Mouse (Mus musculus) macrophage (primary cell): ENCODE data around the gene Pard3. TPM values are rescaled to one million over a fixed set of nuclear protein-coding genes. Genes with fewer than 3 reads are reported as not detected.

Experiments
- H3K27ac ChIP-seq: fragments of 350-480 bp; formaldehyde crosslinking; 2 replicates; pipeline ENCODE4 v1.9.0; 2021
- H3K36me3 ChIP-seq: fragments of 350-480 bp; formaldehyde crosslinking; 2 replicates; pipeline ENCODE4 v1.9.0; 2021; ENCODE audit errors: inconsistent target
- H3K4me3 ChIP-seq: fragments of 350-480 bp; formaldehyde crosslinking; 2 replicates; pipeline ENCODE4 v1.9.0; 2021; ENCODE audit errors: inconsistent target
- H3K79me2 ChIP-seq: fragments of 350-480 bp; formaldehyde crosslinking; 2 replicates; pipeline ENCODE4 v1.9.0; 2021; ENCODE audit errors: inconsistent target
- whole genome bisulfite sequencing: methylation state at CpG from one replicate; pipeline ENCODE4 v1.1.7; 2026; ENCODE audit warnings: inconsistent platforms; ENCODE audit not compliant: missing documents; 5-methylcytosine and 5-hydroxymethylcytosine counted together
- polyA plus RNA-seq: library from polyadenylated mRNA; stranded (reverse); fragments of 250-400 nt; gene quantifications from 3 replicates; pipeline ENCODE4 v1.2.4, GENCODE M21; 2018; ENCODE audit warnings: inconsistent platforms

Pard3 gene
- polyA plus RNA-seq, 1 experiment from 2014 or later: not detected

DNA sequence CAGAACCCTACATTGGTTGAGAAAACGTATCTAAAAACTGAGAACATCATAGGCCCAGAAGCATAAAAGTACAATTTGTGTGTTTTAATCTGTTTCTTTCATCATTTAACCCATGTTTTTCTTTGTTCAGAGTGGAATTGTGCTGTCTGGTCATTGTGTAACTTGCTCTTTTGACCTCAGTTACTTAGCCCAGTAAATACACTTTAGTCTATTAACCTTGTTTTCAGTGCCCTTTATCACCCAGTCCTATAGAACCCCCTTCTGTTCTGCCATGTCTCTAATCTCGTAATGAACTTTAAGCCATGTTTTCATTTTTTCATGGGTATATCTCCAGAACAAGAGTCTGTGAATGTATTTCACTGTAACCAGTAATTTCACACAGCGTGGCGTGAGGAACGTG, 243.3 kb downstream of the Pard3 start:
- H3K79me2 ChIP-seq: no peaks in the 10 kb centered on the region
- H3K27ac ChIP-seq: no peak overlapping the region
- WGBS: 94% methylated on average over 5 of the region's 5 CpGs
- H3K36me3 ChIP-seq: no peaks in the 10 kb centered on the region
- H3K4me3 ChIP-seq: no peak overlapping the region

DNA sequence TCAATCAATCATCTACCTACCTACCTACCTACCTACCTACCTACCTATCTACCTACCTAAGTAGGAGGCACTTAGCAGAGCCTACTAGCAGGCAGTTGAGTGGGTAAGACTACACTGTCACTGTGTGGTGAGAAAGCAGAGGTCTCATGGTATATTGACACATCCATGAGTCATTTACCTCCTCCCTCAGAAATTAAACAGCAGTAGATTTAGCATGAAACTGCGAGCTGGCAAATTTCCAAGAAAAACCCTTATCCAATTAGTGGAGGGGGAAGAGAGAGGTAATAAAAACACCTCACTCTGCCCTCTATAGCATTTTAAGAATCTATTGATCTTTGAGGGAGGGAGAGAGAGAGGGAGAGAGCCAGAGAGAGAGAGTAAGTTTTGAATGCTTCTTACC, 245.7 kb downstream of the Pard3 start:
- Histone ChIP-seq H3K79me2 (no peaks in the 10 kb centered on the region), H3K27ac (no peak overlapping the region), H3K4me3 (no peak overlapping the region), H3K36me3 (no peaks in the 10 kb centered on the region)
- WGBS: 100% methylated on average over 1 of the region's 1 CpGs

DNA sequence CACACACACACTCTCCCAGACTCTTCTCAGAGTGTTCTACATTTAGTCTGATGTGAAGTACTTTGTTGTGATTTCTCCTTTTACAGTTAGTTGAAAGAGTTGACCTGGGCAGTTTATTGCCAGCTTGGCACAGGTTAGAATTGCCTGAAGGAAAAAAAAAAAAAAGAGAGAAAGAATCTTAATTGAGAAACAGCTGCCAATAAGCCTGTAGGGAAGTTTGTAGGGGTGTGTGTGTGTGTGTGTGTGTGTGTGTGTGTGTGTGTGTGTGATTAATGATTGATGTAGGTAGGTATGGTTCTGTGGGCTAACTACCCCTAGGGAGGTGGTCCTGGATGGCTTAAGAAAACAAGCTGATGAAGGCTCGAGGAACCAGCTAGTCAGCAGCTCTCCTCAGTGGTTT, 252.1 kb downstream of the Pard3 start:
- Histone ChIP-seq H3K4me3 (no peak overlapping the region), H3K27ac (no peak overlapping the region), H3K79me2 (no peaks in the 10 kb centered on the region), H3K36me3 (no peaks in the 10 kb centered on the region)
- WGBS: 9% methylated on average over 1 of the region's 1 CpGs

DNA sequence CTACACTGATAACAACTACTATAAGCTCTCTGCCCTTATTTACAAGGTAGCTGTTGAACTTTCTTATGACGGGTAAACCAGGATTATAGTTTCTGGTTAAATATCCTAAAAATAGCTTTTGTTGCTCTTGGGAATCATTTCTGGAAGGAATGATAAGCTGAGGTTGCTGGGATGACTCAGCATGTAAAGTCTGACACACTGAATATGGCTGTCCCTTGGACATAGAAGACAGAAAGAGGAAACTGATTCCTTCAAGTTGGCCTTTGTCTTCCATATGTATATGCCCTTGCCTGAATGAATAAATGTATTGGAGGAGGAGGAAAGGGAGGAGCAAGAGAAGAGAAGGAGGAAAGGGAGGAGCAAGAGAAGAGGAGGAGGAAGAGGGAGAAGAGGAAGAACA, 254.2 kb downstream of the Pard3 start:
- Histone ChIP-seq H3K36me3 (no peaks in the 10 kb centered on the region), H3K27ac (no peak overlapping the region), H3K4me3 (no peak overlapping the region), H3K79me2 (no peaks in the 10 kb centered on the region)
- WGBS: 50% methylated on average over 1 of the region's 1 CpGs

DNA sequence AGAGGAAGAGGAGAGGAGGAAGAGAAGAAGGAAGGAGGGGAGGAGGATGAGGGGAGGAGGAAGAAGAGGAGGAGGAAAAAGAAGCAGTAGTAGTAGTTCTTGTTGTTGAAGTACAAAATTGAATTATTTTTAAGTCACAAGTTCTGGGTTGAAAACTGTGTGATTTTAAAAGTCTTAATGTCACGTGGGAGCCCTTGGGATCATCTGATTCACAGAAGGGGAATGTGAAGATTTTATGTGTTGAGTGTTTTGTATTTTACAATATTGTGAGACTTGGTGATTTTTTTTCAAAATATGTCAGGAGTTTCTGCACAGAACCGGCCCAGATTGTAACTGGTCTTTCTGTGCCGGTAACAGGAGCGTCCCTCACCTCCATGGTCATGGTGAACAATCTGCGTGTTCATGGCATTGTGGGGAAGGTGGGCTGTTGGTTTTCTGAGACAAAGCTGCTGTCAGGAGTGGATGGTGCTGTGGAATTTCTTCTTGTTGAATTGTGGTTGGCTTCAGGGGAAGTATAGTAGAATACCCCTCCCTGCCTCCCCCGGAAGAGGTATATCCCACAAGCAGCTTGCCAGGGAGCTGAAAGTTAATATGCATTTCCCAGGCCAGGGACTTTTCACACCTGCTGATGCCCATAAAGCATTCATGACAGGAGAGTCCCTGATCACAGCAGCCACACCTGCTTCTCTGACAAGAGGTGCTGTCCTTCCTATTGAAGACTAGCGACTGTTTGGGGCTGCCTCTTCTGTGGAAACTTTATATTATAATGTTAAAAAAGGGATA, 254.9 kb downstream of the Pard3 start:
- Histone ChIP-seq H3K4me3 (no peak overlapping the region), H3K36me3 (no peaks in the 10 kb centered on the region), H3K27ac (no peak overlapping the region), H3K79me2 (no peaks in the 10 kb centered on the region)
- 19% methylated on average over 7 of the region's 7 CpGs for WGBS

DNA sequence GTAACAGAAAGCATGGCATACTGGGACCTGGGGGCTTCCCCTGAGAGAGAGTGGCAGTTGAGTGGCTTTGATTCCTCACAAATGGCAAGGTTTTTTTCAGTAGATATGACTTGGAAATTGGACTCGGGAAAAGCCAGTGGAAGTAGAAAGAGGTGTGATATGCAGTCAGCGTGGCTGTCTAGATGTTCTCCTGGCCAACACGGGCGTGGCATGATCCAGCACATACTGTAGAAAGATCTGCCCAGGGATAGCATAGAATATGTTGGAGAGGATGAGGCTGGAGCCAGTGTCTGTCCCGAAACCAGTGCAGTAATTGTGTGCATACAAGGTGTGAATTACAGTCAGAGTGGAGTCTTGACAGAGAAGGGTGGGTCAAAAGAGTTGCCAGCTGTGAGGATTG, 257.2 kb downstream of the Pard3 start:
- no peak overlapping the region for H3K27ac ChIP-seq
- WGBS: 96% methylated on average over 5 of the region's 5 CpGs
- H3K4me3 ChIP-seq: no peak overlapping the region
- no peaks in the 10 kb centered on the region for H3K36me3 ChIP-seq
- H3K79me2 ChIP-seq: no peaks in the 10 kb centered on the region

DNA sequence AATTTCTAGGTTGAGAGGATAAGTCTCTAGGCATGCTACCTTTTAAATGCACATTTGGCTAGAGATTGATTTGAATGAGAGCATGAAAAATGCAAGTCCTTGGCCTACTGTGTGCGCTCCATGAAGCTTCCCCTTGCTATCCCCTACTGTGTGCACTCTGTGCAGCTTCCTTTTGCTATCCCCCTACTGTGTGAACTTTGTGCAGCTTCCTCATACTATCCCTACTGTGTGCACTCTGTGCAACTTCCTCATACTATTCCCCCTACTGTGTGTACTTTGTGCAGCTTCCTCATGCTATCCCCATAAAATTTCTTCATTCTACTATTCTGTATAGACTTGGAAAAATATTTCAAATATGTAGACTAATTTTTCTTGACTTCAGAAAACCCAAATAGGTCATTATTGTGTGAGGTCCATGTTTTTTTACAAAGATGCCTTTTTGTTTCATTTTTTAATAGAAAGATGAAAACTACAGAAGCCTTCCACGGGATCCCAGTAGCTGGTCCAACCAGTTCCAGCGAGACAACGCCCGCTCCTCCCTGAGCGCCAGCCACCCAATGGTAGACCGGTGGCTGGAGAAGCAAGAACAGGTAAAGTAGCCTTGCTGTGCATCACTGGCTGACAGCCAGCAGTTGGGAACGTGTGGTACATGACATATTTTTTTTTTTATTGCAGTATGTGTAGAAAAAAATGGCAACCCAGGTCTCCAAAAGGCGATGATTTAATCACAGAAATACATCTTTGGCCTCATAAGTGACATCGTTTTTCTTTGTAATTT, 260.1 kb downstream of the Pard3 start:
- WGBS: over 99% methylated on average over 10 of the region's 10 CpGs
- no peaks in the 10 kb centered on the region for H3K36me3 ChIP-seq
- H3K4me3 ChIP-seq: no peak overlapping the region
- H3K27ac ChIP-seq: no peak overlapping the region
- no peaks in the 10 kb centered on the region for H3K79me2 ChIP-seq

DNA sequence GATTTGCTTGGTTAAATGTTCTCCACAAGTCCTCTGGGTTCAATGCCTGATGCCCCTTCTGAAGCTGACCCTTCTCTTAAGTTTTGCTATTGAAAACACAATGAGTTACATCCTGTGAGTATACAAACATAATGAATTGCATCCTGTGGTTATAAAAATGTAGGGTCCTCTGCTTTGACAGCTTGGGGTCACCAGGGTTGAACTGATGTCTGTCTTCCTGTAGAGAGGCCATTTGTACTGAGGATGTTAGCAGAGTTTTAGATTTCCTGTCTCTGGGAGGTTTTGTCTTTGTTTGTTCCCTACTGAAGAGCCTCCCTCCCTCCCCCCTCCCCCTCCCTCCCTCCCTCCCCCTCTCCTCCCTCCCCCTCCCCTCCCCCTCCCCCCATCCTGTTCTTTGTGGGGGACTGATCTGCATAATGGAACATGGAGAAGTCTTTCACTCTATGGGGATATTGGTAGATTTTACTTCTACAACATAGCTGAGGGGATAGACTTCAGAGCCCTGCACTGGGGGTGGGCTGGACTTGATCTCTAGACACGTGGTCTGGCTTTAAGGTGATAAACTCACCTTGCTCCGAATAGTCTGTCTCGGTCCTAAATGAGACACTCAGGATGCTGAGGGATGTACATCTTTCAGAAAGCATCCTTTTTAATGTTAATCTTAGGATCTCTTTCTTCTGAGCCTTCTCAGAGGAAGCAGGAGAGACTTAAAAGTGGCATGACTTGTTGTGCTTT, 261.3 kb downstream of the Pard3 start:
- Histone ChIP-seq H3K27ac (no peak overlapping the region), H3K36me3 (no peaks in the 10 kb centered on the region), H3K79me2 (no peaks in the 10 kb centered on the region), H3K4me3 (no peak overlapping the region)
- WGBS: 31% methylated on average over 3 of the region's 3 CpGs

DNA sequence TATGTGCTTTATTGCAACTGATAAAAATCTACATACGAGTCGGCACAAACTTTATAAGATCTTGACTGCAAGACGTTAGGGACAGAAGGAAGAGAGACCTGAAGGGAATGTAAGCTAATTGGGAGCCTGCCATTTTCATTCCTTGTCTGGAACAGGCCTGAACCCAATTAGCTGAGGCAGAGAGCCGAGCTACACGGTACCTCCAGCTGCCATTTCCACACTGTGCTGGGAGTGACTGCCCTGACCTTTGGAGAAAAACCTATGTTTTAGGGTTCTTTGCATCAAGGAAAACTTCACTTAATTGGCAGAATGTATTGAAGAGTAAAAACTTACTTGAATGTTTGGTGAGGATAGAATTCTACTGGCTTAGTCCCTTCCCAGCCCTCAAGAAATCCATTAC, 262.1 kb downstream of the Pard3 start:
- WGBS: 55% methylated on average over 5 of the region's 5 CpGs
- H3K36me3 ChIP-seq: no peaks in the 10 kb centered on the region
- H3K79me2 ChIP-seq: no peaks in the 10 kb centered on the region
- no peak overlapping the region for H3K27ac ChIP-seq
- no peak overlapping the region for H3K4me3 ChIP-seq

DNA sequence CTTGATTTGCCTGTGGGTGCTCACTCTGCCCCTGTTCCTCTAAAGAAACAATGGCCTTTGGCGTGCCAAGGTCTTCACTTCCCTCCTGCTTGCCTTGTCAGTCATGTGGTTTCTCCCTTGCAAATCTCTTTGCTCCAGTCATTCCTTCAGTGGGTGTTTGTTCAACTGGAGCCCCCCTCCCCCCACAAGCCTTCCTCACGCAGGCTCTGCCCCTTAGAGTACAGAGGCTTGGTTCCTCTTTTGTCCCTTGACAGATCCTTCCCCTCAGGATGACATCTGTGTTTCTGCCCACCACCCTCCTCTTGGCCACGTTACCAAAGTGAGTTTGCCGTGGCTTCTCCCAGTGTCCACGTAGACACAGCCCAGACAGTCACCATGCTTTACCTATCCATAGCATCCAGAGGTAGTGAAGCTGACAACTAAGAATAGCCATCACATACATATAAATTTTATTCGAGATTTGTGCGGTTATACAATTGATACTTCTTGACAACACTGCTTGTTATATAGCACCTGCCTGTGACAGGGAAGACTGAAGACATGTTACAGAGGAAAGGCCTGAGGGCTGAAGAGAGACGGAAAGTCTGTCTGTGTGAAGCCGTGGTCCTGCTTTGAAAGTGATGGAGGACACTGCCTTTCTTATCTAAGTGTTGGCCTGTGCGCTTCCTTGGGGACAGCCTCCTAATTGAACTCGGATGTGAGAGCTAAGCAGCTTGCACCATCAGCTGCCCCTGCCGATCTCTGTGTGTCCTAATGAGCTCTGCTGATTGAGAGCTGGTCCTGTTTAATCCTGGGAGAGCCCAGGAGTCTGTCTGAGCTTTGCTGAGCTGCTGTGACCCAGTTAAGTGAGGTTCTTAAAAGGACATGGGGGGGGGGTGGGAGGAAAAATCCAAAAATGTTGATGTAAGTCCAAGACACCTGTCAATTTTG, 266.8 kb downstream of the Pard3 start:
- WGBS: 16% methylated on average over 12 of the region's 12 CpGs
- Histone ChIP-seq H3K36me3 (no peaks in the 10 kb centered on the region), H3K4me3 (no peak overlapping the region), H3K79me2 (no peaks in the 10 kb centered on the region), H3K27ac (no peak overlapping the region)

DNA sequence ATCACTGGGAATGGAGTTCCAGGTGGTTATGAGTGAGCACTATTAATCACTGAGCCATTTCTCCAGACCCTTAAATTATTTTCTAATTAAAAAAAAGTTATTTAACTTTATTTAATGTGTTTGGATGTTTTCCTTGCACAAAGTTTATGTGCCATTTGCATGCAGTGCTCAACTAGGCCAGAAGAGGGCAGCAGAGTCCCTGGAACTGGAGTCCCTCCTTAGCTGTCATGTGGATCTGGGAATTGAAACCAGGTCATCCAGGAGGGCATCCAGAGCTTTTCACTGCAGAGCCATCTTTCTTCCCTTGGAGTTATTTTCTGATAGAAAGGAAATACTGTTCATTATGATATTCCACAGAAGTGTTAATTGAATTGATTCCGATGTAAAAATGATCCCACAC, 268.1 kb downstream of the Pard3 start:
- no peaks in the 10 kb centered on the region for H3K36me3 ChIP-seq
- no peaks in the 10 kb centered on the region for H3K79me2 ChIP-seq
- 100% methylated on average over 1 of the region's 1 CpGs for WGBS
- no peak overlapping the region for H3K4me3 ChIP-seq
- no peak overlapping the region for H3K27ac ChIP-seq

DNA sequence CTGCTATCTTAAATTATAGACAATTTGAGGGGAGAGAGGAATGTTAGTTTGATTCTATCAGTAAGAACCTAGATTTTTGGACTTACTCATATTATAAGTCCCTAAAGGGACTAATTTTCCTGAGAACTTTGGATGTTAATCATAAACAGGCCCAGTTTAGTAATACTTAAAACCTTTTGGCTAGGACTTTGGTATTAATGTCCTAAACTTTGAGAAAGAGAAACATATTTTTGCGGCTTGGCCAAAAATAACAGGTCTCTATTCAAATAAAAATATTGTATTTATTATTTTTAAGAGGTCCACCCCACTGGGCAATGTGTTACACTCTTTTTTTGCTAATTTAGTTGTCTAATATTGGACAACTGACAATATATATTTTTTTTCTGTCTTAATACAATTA, 271.5 kb downstream of the Pard3 start:
- 100% methylated on average over 1 of the region's 1 CpGs for WGBS
- Histone ChIP-seq H3K27ac (no peak overlapping the region), H3K79me2 (no peaks in the 10 kb centered on the region), H3K4me3 (no peak overlapping the region), H3K36me3 (no peaks in the 10 kb centered on the region)

DNA sequence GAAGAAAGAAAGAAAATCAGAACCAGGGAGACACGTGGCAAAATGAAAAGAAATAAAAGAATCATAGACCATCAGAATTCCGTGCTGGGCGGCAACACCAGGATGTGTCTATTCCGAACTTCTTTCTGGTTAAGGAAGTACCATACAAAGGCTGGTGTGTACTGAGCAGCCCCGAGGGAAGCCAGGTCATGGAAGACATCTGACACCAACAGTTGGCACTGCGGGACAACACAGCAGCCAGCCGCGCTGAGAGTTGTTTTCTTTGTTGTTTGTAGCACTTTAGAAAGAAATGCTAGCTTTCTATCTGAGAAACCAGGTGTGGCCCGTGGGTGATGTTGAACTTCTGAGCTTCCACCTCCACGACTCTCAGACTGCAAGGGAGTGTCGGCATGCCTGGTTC, 274.5 kb downstream of the Pard3 start:
- 91% methylated on average over 11 of the region's 11 CpGs for WGBS
- Histone ChIP-seq H3K27ac (no peak overlapping the region), H3K4me3 (no peak overlapping the region), H3K79me2 (no peaks in the 10 kb centered on the region), H3K36me3 (no peaks in the 10 kb centered on the region)

DNA sequence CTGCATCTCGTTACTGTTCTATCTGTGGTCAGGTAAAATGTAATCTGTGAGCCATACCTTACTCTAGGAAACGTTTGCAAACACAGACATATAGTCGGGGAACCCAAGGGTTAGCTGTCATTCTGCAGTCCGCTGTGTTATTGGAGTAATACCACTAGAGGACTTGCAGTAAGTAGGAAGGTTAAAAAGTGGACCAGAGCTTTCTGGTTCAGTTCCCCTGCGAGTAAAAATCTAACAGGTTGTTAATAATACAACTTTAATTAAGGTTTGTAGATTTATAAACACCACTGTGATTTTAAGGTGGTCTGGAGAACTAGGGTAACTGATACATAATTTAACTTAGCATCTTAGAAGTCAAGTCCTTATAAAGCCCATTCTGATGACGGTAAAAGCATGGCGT, 277.4 kb downstream of the Pard3 start:
- Histone ChIP-seq H3K36me3 (no peaks in the 10 kb centered on the region), H3K27ac (no peak overlapping the region), H3K4me3 (no peak overlapping the region), H3K79me2 (no peaks in the 10 kb centered on the region)
- WGBS: 92% methylated on average over 7 of the region's 7 CpGs
